Mouse (Mus musculus): ENCODE data around the gene Ccdc157.
"Not testable (repeated sequence)": the region's sequence is repeated elsewhere in the genome, so short reads cannot be mapped to it uniquely, and the experiment has no call there.

Gene Ccdc157

GRCm38 (mm10) chr11:4127059-4127458 lies 33.0 kb downstream of the Ccdc157 start:
- no peak for DNase-seq

- no peak for DNase-seq
Measured at GRCm38 (mm10) chr11:4123922-4124321, 36.2 kb downstream of the Ccdc157 start.

- DNase-seq, result no peak
Measured at GRCm38 (mm10) chr11:4122742-4123579, 37.1 kb downstream of the Ccdc157 start, which contains the start of gene Sec14l2. Gene Sec14l2, minus strand, starts transcription at chr11:4123415.

GRCm38 (mm10) chr11:4122226-4122625 lies 37.9 kb downstream of the Ccdc157 start:
- DNase-seq, result no peak

GRCm38 (mm10) chr11:4121691-4122090 lies 38.4 kb downstream of the Ccdc157 start:
- no peak for DNase-seq

GRCm38 (mm10) chr11:4119635-4120034 lies 40.5 kb downstream of the Ccdc157 start:
- no peak for DNase-seq

GRCm38 (mm10) chr11:4118081-4118921 lies 41.8 kb downstream of the Ccdc157 start:
- peak; percentile 77 to 85 for DNase-seq

- DNase-seq, result no peak
Measured at GRCm38 (mm10) chr11:4117372-4118071, 42.6 kb downstream of the Ccdc157 start.

- DNase-seq, result peak in 1 of 2 experiments; percentile 26
Measured at GRCm38 (mm10) chr11:4116458-4117141, 43.5 kb downstream of the Ccdc157 start.

GRCm38 (mm10) chr11:4115407-4115806 lies 44.7 kb downstream of the Ccdc157 start:
- DNase-seq, result no peak

GRCm38 (mm10) chr11:4114541-4114940 lies 45.6 kb downstream of the Ccdc157 start:
- DNase-seq, result not testable (repeated sequence)

GRCm38 (mm10) chr11:4113970-4114369 lies 46.1 kb downstream of the Ccdc157 start:
- no peak for DNase-seq

- no peak for DNase-seq
Measured at GRCm38 (mm10) chr11:4113496-4113895, 46.6 kb downstream of the Ccdc157 start.

GRCm38 (mm10) chr11:4112861-4113260 lies 47.2 kb downstream of the Ccdc157 start:
- DNase-seq, result no peak

GRCm38 (mm10) chr11:4112033-4112432 lies 48.1 kb downstream of the Ccdc157 start:
- DNase-seq, result no peak

- no peak for DNase-seq
Measured at GRCm38 (mm10) chr11:4108691-4109090, 51.4 kb downstream of the Ccdc157 start.

GRCm38 (mm10) chr11:4107901-4108300 lies 52.2 kb downstream of the Ccdc157 start:
- DNase-seq, result not testable (repeated sequence)

GRCm38 (mm10) chr11:4105444-4105843 lies 54.6 kb downstream of the Ccdc157 start:
- no peak for DNase-seq

- no peak for DNase-seq
Measured at GRCm38 (mm10) chr11:4104989-4105388, 55.1 kb downstream of the Ccdc157 start.

GRCm38 (mm10) chr11:4103522-4103921 lies 56.6 kb downstream of the Ccdc157 start:
- no peak for DNase-seq

GRCm38 (mm10) chr11:4101851-4102250 lies 58.2 kb downstream of the Ccdc157 start:
- no peak for DNase-seq

- no peak for DNase-seq
Measured at GRCm38 (mm10) chr11:4099447-4099846, 60.6 kb downstream of the Ccdc157 start.

Data from cerebellum, adult 18-20 months (tissue).